10 mouse cellular contexts compared by ENCODE assay signal in the genomic region with DNA sequence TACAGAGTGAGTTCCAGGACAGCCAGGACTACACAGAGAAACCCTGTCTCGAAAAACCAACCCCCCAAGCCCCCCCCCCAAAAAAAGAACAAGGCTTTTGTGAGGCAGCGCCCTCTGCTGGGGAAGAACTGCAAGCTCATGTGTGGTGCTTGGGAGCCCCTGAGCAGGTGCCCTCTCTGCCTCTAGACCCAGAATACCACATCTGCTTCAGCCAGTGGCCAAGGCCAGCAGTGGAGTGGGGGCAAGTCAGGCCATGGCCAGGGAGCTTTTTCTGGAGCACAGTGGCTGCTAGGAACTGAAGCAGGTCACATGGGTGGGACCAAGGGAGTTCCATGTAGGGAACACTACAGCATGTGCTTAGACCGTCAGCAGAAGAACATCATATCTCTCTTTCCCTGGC. TPM values are rescaled to one million over a fixed set of nuclear protein-coding genes. Genes with fewer than 3 reads are reported as not detected.
DNase-seq lines count a peak whose midpoint lies in the region; ATAC-seq and TF ChIP-seq lines count a peak whose summit lies in the region.
"Had no signal": no experiment of that assay in that cellular context is flagged by ENCODE, and none has a peak within 500 bp of the region (broad histone marks: within the 10 kb centered on the region; RNA-seq: fewer than 3 reads in every experiment).

No protein-coding gene starts in this region.

- WGBS in forebrain, embryonic 13.5 days, result 30% methylated on average over 3 of the region's 3 CpGs
- 38% methylated on average over 3 of the region's 3 CpGs for WGBS in forebrain, embryonic 12.5 days
- WGBS in spleen, adult 2 months, result 31% methylated on average over 3 of the region's 3 CpGs

- H3K27ac ChIP-seq in forebrain, embryonic 13.5 days, result no peak overlapping the region
- no peak overlapping the region for H3K27ac ChIP-seq in forebrain, embryonic 12.5 days
- no peak overlapping the region for H3K27ac ChIP-seq in spleen, adult 2 months (ENCODE audit: insufficient read depth, low read length)
- H3K27ac ChIP-seq: neural tube, embryonic 12.5 days had no signal

- 0 out of 2 replicates have a peak, but pooled peaks have one; percentile 7 for ATAC-seq in forebrain, embryonic 13.5 days
- ATAC-seq in forebrain, embryonic 12.5 days (ENCODE audit: low FRiP score), result no peak

- no peak overlapping the region for H3K4me2 ChIP-seq in forebrain, embryonic 13.5 days
- H3K4me2 ChIP-seq in forebrain, embryonic 12.5 days, result no peak overlapping the region
- H3K4me2 ChIP-seq: neural tube, embryonic 12.5 days had no signal

- H3K9ac ChIP-seq in forebrain, embryonic 13.5 days, result no peak overlapping the region
- no peak overlapping the region for H3K9ac ChIP-seq in forebrain, embryonic 12.5 days
- H3K9ac ChIP-seq: neural tube, embryonic 12.5 days had no signal

- no peaks in the 10 kb centered on the region for H3K9me3 ChIP-seq in forebrain, embryonic 13.5 days (replicated peaks)
- no peaks in the 10 kb centered on the region for H3K9me3 ChIP-seq in forebrain, embryonic 12.5 days
- H3K9me3 ChIP-seq: neural tube, embryonic 12.5 days had no signal

- no peaks in the 10 kb centered on the region for H3K4me1 ChIP-seq in forebrain, embryonic 13.5 days
- H3K4me1 ChIP-seq in forebrain, embryonic 12.5 days, result no peaks in the 10 kb centered on the region
- H3K4me1 ChIP-seq in spleen, adult 2 months (ENCODE audit: control insufficient read depth, insufficient read depth, insufficient read length), result no peaks in the 10 kb centered on the region; the same call in 1 of the 2 replicates
- H3K4me1 ChIP-seq: neural tube, embryonic 12.5 days had no signal

- no peaks in the 10 kb centered on the region for H3K36me3 ChIP-seq in forebrain, embryonic 13.5 days (ENCODE audit: poor library complexity, severe bottlenecking)
- peaks cover 3% of the 10 kb centered on the region; the same call in 1 of the 2 replicates for H3K36me3 ChIP-seq in forebrain, embryonic 12.5 days (replicated peaks)
- H3K36me3 ChIP-seq in spleen, adult 2 months (ENCODE audit: control insufficient read depth, insufficient read depth, low read length), result no peaks in the 10 kb centered on the region

- H3K4me3 ChIP-seq in forebrain, embryonic 13.5 days, result no peak overlapping the region
- no peak overlapping the region for H3K4me3 ChIP-seq in forebrain, embryonic 12.5 days (replicated peaks)
- H3K4me3 ChIP-seq in spleen, adult 2 months (ENCODE audit: extremely low read depth, insufficient read depth, insufficient read length), result no peak overlapping the region
- H3K4me3 ChIP-seq: neural tube, embryonic 12.5 days had no signal

- peak; percentile 49; the same call in 1 of the 2 replicates for TF ChIP-seq CTCF in spleen, adult 2 months (IDR thresholded peaks at IDR 0.05; ENCODE audit: extremely low read depth, insufficient read depth, insufficient read length, insufficient replicate concordance)

- TF ChIP-seq POLR2A in spleen, adult 2 months (IDR thresholded peaks at IDR 0.05; ENCODE audit: low read depth, low read length), result no peak

- H3K27me3 ChIP-seq in forebrain, embryonic 13.5 days, result no peaks in the 10 kb centered on the region
- no peaks in the 10 kb centered on the region for H3K27me3 ChIP-seq in forebrain, embryonic 12.5 days
- H3K27me3 ChIP-seq in spleen, adult 2 months (ENCODE audit: control insufficient read depth, insufficient read depth, low read length), result no peaks in the 10 kb centered on the region
- H3K27me3 ChIP-seq: neural tube, embryonic 12.5 days had no signal

- no peak for DNase-seq in spleen, adult 2 months (ENCODE audit: low read depth in 1 of 2, low spot score in 2 of 2)
- no peak for DNase-seq in spleen, postnatal 4 days (ENCODE audit: low spot score in 2 of 2)
- peak; percentile 47 for DNase-seq in heart, postnatal 4 days
- peak; percentile 67 for DNase-seq in retina, postnatal 1 day
- no peak for DNase-seq in right cerebral cortex, adult 18-20 months
- DNase-seq in layer of hippocampus, postnatal 36 days, result no peak

RNA-seq across cellular contexts. Expression of a gene that starts 4.6 kb away (rescaled TPM):
- polyA plus RNA-seq in forebrain, embryonic 13.5 days (2015; fragmentation: Nextera tagmentation; extraction: Ambion mirVana), result not detected in 2 replicates
- not detected in 2 replicates for polyA plus RNA-seq in forebrain, embryonic 12.5 days (2016; fragmentation: Nextera tagmentation; extraction: Ambion mirVana)
- polyA plus RNA-seq in spleen, adult 2 months (2012; rRNA removed), result 28.4 and 28.9 TPM in 2 replicates
- not detected for total RNA-seq in heart, postnatal 4 days (2021)
- not detected for total RNA-seq in layer of hippocampus, postnatal 36 days (2021)
- total RNA-seq: hematopoietic stem cell, adult 5-6 weeks had no signal
- polyA plus RNA-seq: neural tube, embryonic 12.5 days had no signal

Comparison
In these comparisons a context has a peak if more than half of its experiments do, and no peak if none do; other contexts are left out.
1. DNase-seq: peak in heart, postnatal 4 days (single experiment) and retina, postnatal 1 day (single experiment); none in spleen, adult 2 months (0 of 2), spleen, postnatal 4 days (0 of 2), right cerebral cortex, adult 18-20 months (single experiment) and layer of hippocampus, postnatal 36 days (0 of 2).
2. RNA of a gene that starts 4.6 kb away (polyA plus RNA-seq): 28.4 to 28.9 TPM in spleen, adult 2 months; not detected in forebrain, embryonic 13.5 days and not detected in forebrain, embryonic 12.5 days; every median in the first group is over 10 times any median in the second.